Mouse (Mus musculus) kidney, embryonic 16.5 days (tissue): ENCODE results near the gene Mrpl46. TPM values are rescaled to one million over a fixed set of nuclear protein-coding genes. Genes with fewer than 3 reads are reported as not detected.
A peak's percentile ranks its signal among the peaks of the same experiment; 100 is the strongest.

Experiments
- ATAC-seq: fragments of 200-750 bp; cut with Nextera tagmentation; 2 replicates; pipeline ENCODE4 v1.8.0; 2017; ENCODE audit warnings: moderate TSS enrichment; ENCODE audit not compliant: low FRiP score, low TSS enrichment
- H3K27ac ChIP-seq: fragments of 300-500 bp; sonication (generic); 2 replicates; pipeline ENCODE4 v1.5.1; 2014; ENCODE audit warnings: low read length
- H3K27me3 ChIP-seq: fragments of 300-500 bp; sonication (generic); 2 replicates; pipeline ENCODE4 v1.6.1; 2014; ENCODE audit warnings: low read length, control low read depth, mixed read lengths; ENCODE audit not compliant: insufficient read depth
- H3K36me3 ChIP-seq: fragments of 300-500 bp; sonication (generic); 2 replicates; pipeline ENCODE4 v1.6.1; 2014; ENCODE audit warnings: low read length, control low read depth, mixed read lengths; ENCODE audit not compliant: insufficient read depth
- H3K4me1 ChIP-seq: fragments of 300-500 bp; sonication (generic); 2 replicates; pipeline ENCODE4 v1.6.1; 2014; ENCODE audit warnings: low read length, control low read depth, mixed read lengths; ENCODE audit not compliant: insufficient read depth
- H3K4me2 ChIP-seq: fragments of 300-500 bp; sonication (generic); replicated peaks from 2 replicates; pipeline ENCODE4 v1.6.1; 2014; ENCODE audit warnings: low read depth, low read length
- H3K4me3 ChIP-seq: fragments of 300-500 bp; sonication (generic); 2 replicates; pipeline ENCODE4 v1.5.1; 2014; ENCODE audit warnings: mild to moderate bottlenecking, low read length
- H3K9ac ChIP-seq: fragments of 300-500 bp; sonication (generic); replicated peaks from 2 replicates; pipeline ENCODE4 v1.6.1; 2014; ENCODE audit warnings: low read length
- H3K9me3 ChIP-seq: fragments of 300-500 bp; sonication (generic); 2 replicates; pipeline ENCODE4 v1.6.1; 2016; ENCODE audit warnings: low read length, control low read depth
- WGBS: fragments of 180-500 bp; shearing (Covaris S2); extraction: QIAGEN DNeasy Blood & Tissue Kit; methylation state at CpG from one replicate; pipeline ENCODE4 v1.1.7; 2014; 5-methylcytosine and 5-hydroxymethylcytosine counted together
- polyA plus RNA-seq: library from polyadenylated mRNA; unstranded; fragments of >200 nt; fragmentation: Nextera tagmentation; extraction: Ambion mirVana; gene quantifications from 2 replicates; pipeline ENCODE4 v1.2.1, GENCODE M21; 2015

Gene Mrpl46
- polyA plus RNA-seq: 64.6 and 71.4 TPM in 2 replicates

- under 1% methylated on average over 44 of the region's 44 CpGs for WGBS
Measured at GRCm38 (mm10) chr7:78782639-78783581, at the start of gene Mrpl46, which contains the start of gene Mrps11. Gene Mrpl46 (minus strand): TSS chr7:78783531. Gene Mrps11 (plus strand): TSS chr7:78783119.

GRCm38 (mm10) chr7:78827749-78828362, 44.5 kb upstream of the Mrpl46 start:
- ATAC-seq: no peak

More at GRCm38 (mm10) chr7:78782639-78783581, at the start of gene Mrpl46, which contains the start of gene Mrps11:
- H3K4me3 ChIP-seq: peak within 1 kb of the TSS; percentile 97
- no peaks in the 10 kb centered on the region for H3K9me3 ChIP-seq
- peak; percentile 97 for ATAC-seq
- H3K27ac ChIP-seq: peak within 1 kb of the TSS; percentile 60; the same call in 1 of the 2 replicates
- H3K9ac ChIP-seq: peak within 1 kb of the TSS; percentile 85
- H3K4me1 ChIP-seq: peaks cover 14% of the 10 kb centered on the region
- H3K4me2 ChIP-seq: peak within 1 kb of the TSS; percentile 74
- no peaks in the 10 kb centered on the region for H3K27me3 ChIP-seq
- H3K36me3 ChIP-seq: peaks cover 17% of the 10 kb centered on the region

DNA sequence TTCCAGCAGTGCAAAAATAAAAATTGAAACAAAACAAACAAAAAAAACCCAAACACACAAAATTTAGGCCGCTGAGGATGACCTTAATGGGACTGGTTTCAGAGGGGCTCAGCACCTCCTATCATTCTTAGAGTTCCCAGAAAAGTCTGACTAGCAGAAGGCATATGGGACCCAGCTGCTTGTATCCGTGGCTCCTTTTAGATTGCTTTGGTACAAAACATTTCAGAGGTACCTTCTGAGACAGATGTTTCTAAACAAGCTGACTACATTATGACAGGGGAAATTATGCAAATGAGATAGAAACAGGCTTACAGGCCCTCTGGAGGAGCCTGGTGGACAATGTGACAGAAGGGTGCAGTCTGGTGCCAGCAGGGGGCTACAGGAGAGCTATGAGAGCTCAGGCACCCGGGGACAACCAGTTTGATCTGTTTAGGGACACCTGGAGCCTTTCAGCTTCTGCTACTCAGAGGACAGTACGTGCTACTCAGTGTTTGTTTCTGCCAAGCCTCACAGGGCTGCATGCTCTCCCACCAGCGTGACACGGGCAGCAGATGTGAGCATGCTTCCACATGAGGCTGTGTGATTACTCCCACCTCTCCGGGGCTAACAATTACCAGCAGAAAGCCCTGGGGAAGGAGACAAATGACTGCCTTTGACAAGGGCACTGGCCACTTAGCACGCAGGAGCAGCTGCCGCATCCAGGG, 43.5 kb upstream of the Mrpl46 start:
- Histone ChIP-seq H3K27ac (no peak overlapping the region), H3K36me3 (peaks cover 18% of the 10 kb centered on the region)
- ATAC-seq: peak; percentile 73

More at GRCm38 (mm10) chr7:78827749-78828362, 44.5 kb upstream of the Mrpl46 start:
- Histone ChIP-seq H3K27ac (no peak overlapping the region), H3K4me3 (no peak overlapping the region), H3K4me2 (no peak overlapping the region), H3K9ac (no peak overlapping the region), H3K4me1 (no peaks in the 10 kb centered on the region), H3K27me3 (no peaks in the 10 kb centered on the region), H3K9me3 (no peaks in the 10 kb centered on the region), H3K36me3 (peaks cover 17% of the 10 kb centered on the region)
- WGBS: 40% methylated on average over 14 of the region's 14 CpGs

DNA sequence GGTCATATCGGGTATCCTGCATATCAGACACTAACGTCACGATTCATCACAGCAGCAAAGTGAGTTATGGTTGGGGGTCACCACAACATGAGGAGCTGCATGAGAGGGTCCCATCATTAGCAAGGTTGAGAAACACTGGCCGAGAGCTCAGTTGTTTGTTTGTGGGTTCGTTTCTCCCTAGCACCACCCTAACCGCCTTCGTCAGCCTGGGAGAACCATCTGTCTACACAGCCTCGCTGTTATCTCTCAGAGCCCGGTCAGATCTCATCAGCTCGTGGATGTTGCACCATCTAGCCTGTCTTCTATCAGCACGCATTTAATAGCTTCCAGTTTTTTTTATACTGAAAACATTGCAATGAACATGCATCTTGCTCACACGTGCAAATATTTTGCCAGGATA, 35.0 kb upstream of the Mrpl46 start:
- no peaks in the 10 kb centered on the region for H3K9me3 ChIP-seq
- no peaks in the 10 kb centered on the region for H3K27me3 ChIP-seq
- no peak overlapping the region for H3K27ac ChIP-seq
- WGBS: 78% methylated on average over 12 of the region's 12 CpGs
- H3K4me3 ChIP-seq: no peak overlapping the region
- ATAC-seq: no peak
- no peak overlapping the region for H3K9ac ChIP-seq
- no peaks in the 10 kb centered on the region for H3K4me1 ChIP-seq
- H3K36me3 ChIP-seq: peaks cover 6% of the 10 kb centered on the region
- H3K4me2 ChIP-seq: no peak overlapping the region

More for the DNA sequence above, 43.5 kb upstream of the Mrpl46 start:
- Histone ChIP-seq H3K4me1 (no peaks in the 10 kb centered on the region), H3K4me2 (no peak overlapping the region), H3K27me3 (no peaks in the 10 kb centered on the region), H3K9ac (no peak overlapping the region), H3K9me3 (no peaks in the 10 kb centered on the region), H3K4me3 (no peak overlapping the region)
- 29% methylated on average over 9 of the region's 9 CpGs for WGBS

GRCm38 (mm10) chr7:78814766-78815165, 31.4 kb upstream of the Mrpl46 start:
- Histone ChIP-seq H3K36me3 (no peaks in the 10 kb centered on the region), H3K27me3 (no peaks in the 10 kb centered on the region), H3K9ac (no peak overlapping the region), H3K4me3 (no peak overlapping the region), H3K27ac (no peak overlapping the region), H3K9me3 (no peaks in the 10 kb centered on the region), H3K4me2 (no peak overlapping the region), H3K4me1 (no peaks in the 10 kb centered on the region)
- ATAC-seq: no peak

- 88% methylated on average over 6 of the region's 6 CpGs for WGBS
- H3K36me3 ChIP-seq: no peaks in the 10 kb centered on the region
- H3K27me3 ChIP-seq: no peaks in the 10 kb centered on the region
- no peak overlapping the region for H3K4me3 ChIP-seq
- H3K9ac ChIP-seq: no peak overlapping the region
- H3K27ac ChIP-seq: no peak overlapping the region
- ATAC-seq: no peak
- H3K4me1 ChIP-seq: no peaks in the 10 kb centered on the region
- no peaks in the 10 kb centered on the region for H3K9me3 ChIP-seq
- no peak overlapping the region for H3K4me2 ChIP-seq
Measured at GRCm38 (mm10) chr7:78813791-78814190, 30.5 kb upstream of the Mrpl46 start.

- ATAC-seq: peak; percentile 65; the same call in 1 of the 2 replicates
- H3K9me3 ChIP-seq: no peaks in the 10 kb centered on the region
- no peaks in the 10 kb centered on the region for H3K36me3 ChIP-seq
- WGBS: 28% methylated on average over 4 of the region's 4 CpGs
- H3K4me3 ChIP-seq: no peak overlapping the region
- no peak overlapping the region for H3K27ac ChIP-seq
- H3K27me3 ChIP-seq: no peaks in the 10 kb centered on the region
- no peak overlapping the region for H3K9ac ChIP-seq
- no peaks in the 10 kb centered on the region for H3K4me1 ChIP-seq
- no peak overlapping the region for H3K4me2 ChIP-seq
Measured at GRCm38 (mm10) chr7:78807192-78807591, 23.9 kb upstream of the Mrpl46 start.

GRCm38 (mm10) chr7:78803841-78804240, 20.5 kb upstream of the Mrpl46 start:
- 83% methylated on average over 3 of the region's 3 CpGs for WGBS
- no peaks in the 10 kb centered on the region for H3K4me1 ChIP-seq
- no peak overlapping the region for H3K27ac ChIP-seq
- no peak for ATAC-seq
- no peaks in the 10 kb centered on the region for H3K27me3 ChIP-seq
- H3K4me2 ChIP-seq: no peak overlapping the region
- no peaks in the 10 kb centered on the region for H3K36me3 ChIP-seq
- H3K4me3 ChIP-seq: no peak overlapping the region
- no peaks in the 10 kb centered on the region for H3K9me3 ChIP-seq
- no peak overlapping the region for H3K9ac ChIP-seq

GRCm38 (mm10) chr7:78799730-78800496, 16.6 kb upstream of the Mrpl46 start:
- H3K4me1 ChIP-seq: no peaks in the 10 kb centered on the region
- no peak overlapping the region for H3K27ac ChIP-seq
- H3K4me2 ChIP-seq: no peak overlapping the region
- ATAC-seq: no peak
- H3K36me3 ChIP-seq: no peaks in the 10 kb centered on the region
- no peaks in the 10 kb centered on the region for H3K27me3 ChIP-seq
- no peak overlapping the region for H3K9ac ChIP-seq
- no peak overlapping the region for H3K4me3 ChIP-seq
- no peaks in the 10 kb centered on the region for H3K9me3 ChIP-seq
- 70% methylated on average over 9 of the region's 9 CpGs for WGBS
